Mouse (Mus musculus): ENCODE data around the gene Erg. TPM values are rescaled to one million over a fixed set of nuclear protein-coding genes. Genes with fewer than 3 reads are reported as not detected.

Gene Erg
- polyA plus RNA-seq, 1 experiment from 2014 or later = 12.2 TPM

- Histone ChIP-seq H3K27me3 (no peaks in the 10 kb centered on the region), H3K36me3 (no peaks in the 10 kb centered on the region), H3K4me2 (no peak overlapping the region), H3K9me3 (no peaks in the 10 kb centered on the region), H3K4me3 (no peak overlapping the region), H3K4me1 (no peaks in the 10 kb centered on the region), H3K9ac (no peak overlapping the region), H3K27ac (no peak overlapping the region)
- ATAC-seq (ENCODE audit: borderline replicate concordance, extremely low read depth, low FRiP score, low TSS enrichment) = no peak
- 77% methylated on average over 8 of the region's 8 CpGs for WGBS
Measured at GRCm38 (mm10) chr16:95519520-95519919, 66.9 kb downstream of the Erg start.

DNA sequence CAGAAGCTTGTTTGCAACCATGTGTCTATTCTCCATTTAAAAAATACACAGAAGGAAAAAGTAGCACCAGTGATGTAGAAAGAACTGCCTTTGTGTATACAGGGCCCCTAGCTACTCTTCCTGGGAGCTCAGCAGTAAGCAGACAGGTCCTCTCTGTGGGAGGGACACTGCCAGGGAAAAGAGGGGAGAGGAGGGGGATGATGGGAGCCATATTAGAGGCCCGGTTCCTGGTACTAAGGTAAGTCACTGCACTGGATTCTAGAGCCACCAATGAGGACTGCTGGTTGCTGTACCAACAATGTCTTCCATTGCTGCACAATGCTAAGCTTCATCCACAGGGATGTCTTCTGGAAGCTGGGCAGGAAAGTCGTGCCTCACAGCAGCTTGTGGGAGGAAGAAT lies 80.3 kb downstream of the Erg start:
- WGBS = 60% methylated on average over 2 of the region's 2 CpGs
- ATAC-seq (ENCODE audit: borderline replicate concordance, extremely low read depth, low FRiP score, low TSS enrichment) = no peak

DNA sequence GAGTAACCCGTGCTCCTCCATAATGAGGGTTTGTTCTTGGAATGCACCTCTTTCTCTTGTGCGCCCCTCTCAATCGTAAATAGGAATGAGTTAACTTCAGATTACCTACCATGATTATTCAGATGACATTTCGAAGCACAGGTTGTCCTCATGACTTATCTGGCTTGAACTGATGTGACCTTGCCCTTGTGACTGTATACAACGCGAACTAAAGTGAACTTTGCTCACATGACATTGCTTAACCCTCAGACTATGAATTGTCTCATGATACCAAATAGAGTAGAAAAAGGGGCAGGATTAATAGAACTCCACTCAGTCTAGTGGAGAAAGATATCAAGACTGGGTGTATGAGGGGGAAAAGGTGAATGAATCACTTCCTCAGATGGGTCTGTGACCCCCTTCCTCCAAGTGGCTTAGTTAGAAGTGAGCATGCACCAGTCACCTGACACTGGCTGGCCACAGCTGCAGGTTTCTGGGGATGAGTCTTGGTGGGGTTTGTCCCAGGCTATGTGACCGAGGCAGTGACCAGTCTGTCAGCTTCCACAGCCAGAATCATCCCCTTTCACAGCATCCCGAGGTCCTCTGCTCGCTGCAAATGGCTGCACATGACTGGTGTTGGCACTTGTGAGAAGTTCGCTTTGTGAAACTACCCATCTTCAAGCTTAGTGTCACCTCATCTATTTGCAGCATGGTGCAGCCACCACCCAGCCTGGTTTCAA lies 89.7 kb downstream of the Erg start:
- 69% methylated on average over 10 of the region's 10 CpGs for WGBS
- no peak overlapping the region for H3K9ac ChIP-seq

More for the DNA sequence above, 80.3 kb downstream of the Erg start:
- no peaks in the 10 kb centered on the region for H3K9me3 ChIP-seq
- no peak overlapping the region for H3K9ac ChIP-seq
- no peak overlapping the region for H3K4me3 ChIP-seq
- no peaks in the 10 kb centered on the region for H3K4me1 ChIP-seq
- no peaks in the 10 kb centered on the region for H3K27me3 ChIP-seq
- H3K36me3 ChIP-seq = no peaks in the 10 kb centered on the region
- H3K4me2 ChIP-seq = no peak overlapping the region
- no peak overlapping the region for H3K27ac ChIP-seq

GRCm38 (mm10) chr16:95494108-95494507 lies 92.3 kb downstream of the Erg start:
- no peak for ATAC-seq (ENCODE audit: borderline replicate concordance, extremely low read depth, low FRiP score, low TSS enrichment)
- no peaks in the 10 kb centered on the region for H3K9me3 ChIP-seq
- H3K36me3 ChIP-seq = no peaks in the 10 kb centered on the region
- no peak overlapping the region for H3K9ac ChIP-seq
- WGBS = 35% methylated on average over 3 of the region's 3 CpGs
- no peak overlapping the region for H3K4me3 ChIP-seq
- no peaks in the 10 kb centered on the region for H3K4me1 ChIP-seq
- H3K27ac ChIP-seq = no peak overlapping the region
- H3K4me2 ChIP-seq = no peak overlapping the region
- H3K27me3 ChIP-seq = no peaks in the 10 kb centered on the region

More for the DNA sequence above, 89.7 kb downstream of the Erg start:
- no peaks in the 10 kb centered on the region for H3K36me3 ChIP-seq
- H3K4me1 ChIP-seq = no peaks in the 10 kb centered on the region
- H3K4me2 ChIP-seq = no peak overlapping the region
- H3K9me3 ChIP-seq = no peaks in the 10 kb centered on the region
- no peak for ATAC-seq (ENCODE audit: borderline replicate concordance, extremely low read depth, low FRiP score, low TSS enrichment)
- no peaks in the 10 kb centered on the region for H3K27me3 ChIP-seq
- H3K4me3 ChIP-seq = no peak overlapping the region
- no peak overlapping the region for H3K27ac ChIP-seq

DNA sequence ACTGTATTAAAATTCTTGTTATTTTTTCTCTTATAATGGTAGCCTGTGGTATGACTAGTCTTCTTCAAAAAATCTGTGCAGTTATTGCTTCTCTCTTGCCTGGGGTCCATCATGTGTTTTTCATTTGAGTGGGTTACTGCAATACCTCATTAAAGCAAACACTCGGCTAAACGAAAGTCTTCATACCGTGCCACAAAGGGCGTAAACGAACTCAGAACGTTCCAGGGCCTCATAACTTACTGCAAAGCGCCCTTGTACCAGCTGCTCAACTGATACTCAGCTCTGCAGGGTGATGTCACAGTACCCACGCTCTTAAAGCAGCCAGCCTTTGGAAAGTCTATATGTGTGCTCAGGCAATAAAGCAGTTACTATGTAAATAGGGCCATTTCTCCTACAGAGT lies 93.1 kb downstream of the Erg start:
- Histone ChIP-seq H3K27me3 (no peaks in the 10 kb centered on the region), H3K4me3 (no peak overlapping the region), H3K27ac (no peak overlapping the region), H3K4me1 (no peaks in the 10 kb centered on the region), H3K9me3 (no peaks in the 10 kb centered on the region), H3K4me2 (no peak overlapping the region), H3K36me3 (no peaks in the 10 kb centered on the region), H3K9ac (no peak overlapping the region)
- 72% methylated on average over 8 of the region's 8 CpGs for WGBS
- ATAC-seq (ENCODE audit: borderline replicate concordance, extremely low read depth, low FRiP score, low TSS enrichment) = no peak

GRCm38 (mm10) chr16:95492146-95492545 lies 94.2 kb downstream of the Erg start:
- Histone ChIP-seq H3K27ac (no peak overlapping the region), H3K9ac (no peak overlapping the region), H3K4me2 (no peak overlapping the region), H3K36me3 (no peaks in the 10 kb centered on the region), H3K4me3 (no peak overlapping the region), H3K4me1 (no peaks in the 10 kb centered on the region), H3K27me3 (no peaks in the 10 kb centered on the region), H3K9me3 (no peaks in the 10 kb centered on the region)
- 80% methylated on average over 7 of the region's 7 CpGs for WGBS
- ATAC-seq (ENCODE audit: borderline replicate concordance, extremely low read depth, low FRiP score, low TSS enrichment) = no peak

- 63% methylated on average over 5 of the region's 5 CpGs for WGBS
- no peak overlapping the region for H3K27ac ChIP-seq
- H3K36me3 ChIP-seq = no peaks in the 10 kb centered on the region
- H3K4me2 ChIP-seq = no peak overlapping the region
- ATAC-seq (ENCODE audit: borderline replicate concordance, extremely low read depth, low FRiP score, low TSS enrichment) = no peak
- H3K27me3 ChIP-seq = no peaks in the 10 kb centered on the region
- no peak overlapping the region for H3K4me3 ChIP-seq
- no peaks in the 10 kb centered on the region for H3K4me1 ChIP-seq
- H3K9me3 ChIP-seq = no peaks in the 10 kb centered on the region
- no peak overlapping the region for H3K9ac ChIP-seq
Measured at GRCm38 (mm10) chr16:95490386-95490785, 96.0 kb downstream of the Erg start.

DNA sequence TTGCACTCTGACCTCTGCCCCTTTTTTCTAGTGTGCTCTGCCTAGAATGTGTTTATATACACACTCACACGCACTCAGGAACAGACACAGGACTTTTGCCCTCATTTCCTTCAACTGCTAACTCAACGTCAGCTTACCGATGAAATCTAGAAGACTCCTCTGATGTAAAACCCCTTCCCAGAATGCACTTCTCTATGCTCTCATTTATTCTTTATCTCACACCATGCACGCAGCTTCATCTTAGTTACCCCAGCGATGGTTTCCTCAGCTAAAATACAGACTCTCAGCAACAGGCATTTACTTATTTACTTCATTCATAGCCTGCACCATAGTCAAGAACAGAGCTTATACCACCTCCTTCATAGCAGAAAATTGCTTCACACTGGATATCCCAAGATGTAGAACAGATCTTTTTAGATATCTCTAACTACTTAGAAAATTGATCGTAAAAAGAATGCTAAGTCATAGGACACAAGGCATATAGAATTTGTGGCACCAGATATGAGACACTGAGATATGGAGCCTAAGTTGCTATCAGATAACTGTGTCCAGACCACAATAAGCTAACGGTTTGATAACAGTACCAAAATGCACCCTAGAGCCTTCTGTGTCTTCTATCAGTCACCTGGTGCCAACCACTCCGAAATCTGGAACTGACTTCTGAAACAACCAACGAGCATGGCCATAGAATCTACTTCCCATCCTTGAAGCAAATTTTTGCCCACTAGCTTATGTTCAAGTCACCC lies 98.6 kb downstream of the Erg start:
- WGBS = 56% methylated on average over 9 of the region's 9 CpGs

DNA sequence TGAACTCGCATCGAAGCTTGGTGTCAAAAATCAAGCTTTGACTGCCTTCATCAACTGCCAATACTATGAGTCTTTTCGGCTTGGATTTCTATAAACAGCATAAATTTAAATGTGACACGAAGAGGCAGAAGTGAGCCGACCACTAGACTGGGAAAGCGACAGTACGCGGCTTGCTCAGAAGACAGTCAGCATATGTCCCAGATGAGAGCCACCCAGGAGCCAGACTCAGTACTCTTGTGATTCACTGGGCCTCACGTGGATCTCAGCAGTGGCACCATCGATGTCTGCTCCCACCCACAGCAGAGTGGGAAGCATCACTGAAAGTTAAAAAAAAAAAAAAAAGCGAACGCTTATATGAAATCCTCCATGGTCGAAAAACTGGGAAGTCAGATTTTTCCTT lies 105.2 kb downstream of the Erg start:
- H3K36me3 ChIP-seq = no peaks in the 10 kb centered on the region
- H3K4me1 ChIP-seq = no peaks in the 10 kb centered on the region
- no peak for ATAC-seq (ENCODE audit: borderline replicate concordance, extremely low read depth, low FRiP score, low TSS enrichment)
- H3K27me3 ChIP-seq = no peaks in the 10 kb centered on the region
- no peaks in the 10 kb centered on the region for H3K9me3 ChIP-seq
- no peak overlapping the region for H3K9ac ChIP-seq
- no peak overlapping the region for H3K4me2 ChIP-seq
- H3K4me3 ChIP-seq = no peak overlapping the region
- WGBS = 78% methylated on average over 13 of the region's 13 CpGs
- H3K27ac ChIP-seq = no peak overlapping the region

More for the DNA sequence above, 98.6 kb downstream of the Erg start:
- Histone ChIP-seq H3K27me3 (no peaks in the 10 kb centered on the region), H3K4me3 (no peak overlapping the region), H3K9ac (no peak overlapping the region), H3K4me2 (no peak overlapping the region), H3K9me3 (no peaks in the 10 kb centered on the region), H3K4me1 (no peaks in the 10 kb centered on the region), H3K27ac (no peak overlapping the region), H3K36me3 (no peaks in the 10 kb centered on the region)
- ATAC-seq (ENCODE audit: borderline replicate concordance, extremely low read depth, low FRiP score, low TSS enrichment) = no peak

DNA sequence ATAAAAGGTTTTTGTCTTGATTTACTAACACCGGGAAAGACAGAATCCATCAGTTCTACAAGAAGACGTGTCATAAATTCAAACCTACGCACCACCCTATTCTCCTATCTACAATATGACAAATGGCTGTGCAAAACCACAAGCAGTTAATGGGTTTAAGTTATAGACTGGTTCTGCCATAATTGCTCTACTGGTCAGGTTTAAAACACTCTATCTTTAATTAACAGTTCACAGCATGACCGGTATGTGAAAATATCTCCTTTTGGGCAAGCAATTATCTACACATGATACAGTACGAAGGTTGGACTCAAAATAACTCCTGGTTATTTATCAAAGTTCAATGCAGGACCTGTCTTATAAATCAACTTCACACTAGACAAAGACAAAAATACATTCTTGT lies 107.8 kb downstream of the Erg start:
- Histone ChIP-seq H3K9ac (no peak overlapping the region), H3K27me3 (no peaks in the 10 kb centered on the region)
- 75% methylated on average over 5 of the region's 5 CpGs for WGBS

DNA sequence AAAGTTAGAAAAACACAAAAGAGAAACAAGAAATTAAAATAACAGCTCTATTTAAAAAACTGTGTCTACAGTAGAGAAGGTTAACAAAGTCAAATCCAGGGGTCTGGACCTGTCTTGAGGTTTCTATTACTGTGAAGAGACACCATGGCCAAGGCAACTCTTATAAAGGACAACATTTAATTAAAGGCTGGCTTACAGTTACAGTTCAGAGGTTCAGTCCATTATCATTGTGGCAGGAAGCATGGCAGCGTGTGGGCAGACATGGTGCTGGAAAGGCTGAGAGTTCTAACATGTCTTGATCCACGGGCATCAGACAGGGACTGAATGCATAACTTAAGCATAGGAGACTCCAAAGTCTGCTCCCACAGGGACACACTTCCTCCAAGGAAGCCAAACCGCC lies 111.4 kb downstream of the Erg start:
- no peak overlapping the region for H3K4me3 ChIP-seq
- WGBS = 69% methylated on average over 3 of the region's 3 CpGs
- no peaks in the 10 kb centered on the region for H3K4me1 ChIP-seq
- no peak overlapping the region for H3K9ac ChIP-seq
- no peaks in the 10 kb centered on the region for H3K27me3 ChIP-seq
- H3K4me2 ChIP-seq = no peak overlapping the region
- no peaks in the 10 kb centered on the region for H3K9me3 ChIP-seq
- H3K27ac ChIP-seq = no peak overlapping the region
- ATAC-seq (ENCODE audit: borderline replicate concordance, extremely low read depth, low FRiP score, low TSS enrichment) = no peak
- no peaks in the 10 kb centered on the region for H3K36me3 ChIP-seq

More for the DNA sequence above, 107.8 kb downstream of the Erg start:
- no peak overlapping the region for H3K27ac ChIP-seq
- H3K4me3 ChIP-seq = no peak overlapping the region
- H3K4me2 ChIP-seq = no peak overlapping the region
- ATAC-seq (ENCODE audit: borderline replicate concordance, extremely low read depth, low FRiP score, low TSS enrichment) = no peak
- H3K9me3 ChIP-seq = no peaks in the 10 kb centered on the region
- H3K36me3 ChIP-seq = no peaks in the 10 kb centered on the region
- H3K4me1 ChIP-seq = no peaks in the 10 kb centered on the region

DNA sequence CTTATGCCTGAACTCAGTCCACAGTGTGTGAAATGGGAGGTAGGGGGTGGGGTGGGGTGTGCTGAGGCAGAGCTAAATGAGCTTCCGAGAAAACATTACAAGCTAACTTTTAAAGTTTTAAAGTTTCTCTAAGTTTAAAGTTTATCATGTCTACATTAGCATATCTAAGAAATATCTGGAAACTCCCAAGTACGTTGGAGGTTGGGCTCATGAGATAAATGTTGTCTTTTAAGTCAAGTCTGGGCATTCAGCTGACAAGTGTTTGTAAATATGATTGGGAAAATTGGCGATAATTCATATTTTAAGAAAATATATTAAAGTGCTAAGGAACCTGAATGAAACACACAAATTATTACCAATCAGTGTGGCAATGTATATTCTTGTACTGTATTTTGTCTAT lies 112.4 kb downstream of the Erg start:
- Histone ChIP-seq H3K4me1 (no peaks in the 10 kb centered on the region), H3K27ac (no peak overlapping the region), H3K9me3 (no peaks in the 10 kb centered on the region), H3K4me3 (no peak overlapping the region), H3K9ac (no peak overlapping the region), H3K27me3 (no peaks in the 10 kb centered on the region), H3K36me3 (no peaks in the 10 kb centered on the region), H3K4me2 (no peak overlapping the region)
- no peak for ATAC-seq (ENCODE audit: borderline replicate concordance, extremely low read depth, low FRiP score, low TSS enrichment)
- WGBS = 73% methylated on average over 3 of the region's 3 CpGs

All from lung, embryonic 15.5 days (tissue).